Mouse (Mus musculus): Measurements from ENCODE around the gene Smyd1. TPM values are rescaled to one million over a fixed set of nuclear protein-coding genes. Genes with fewer than 3 reads are reported as not detected.
"Not testable (repeated sequence)": the region's sequence is repeated elsewhere in the genome, so short reads cannot be mapped to it uniquely, and the experiment has no call there.

Smyd1 gene
- polyA plus RNA-seq, 1 experiment from 2014 or later, result 0.16 TPM

GRCm38 (mm10) chr6:71270301-71271056, 51.6 kb downstream of the Smyd1 start:
- no peaks in the 10 kb centered on the region for H3K9me3 ChIP-seq
- H3K4me3 ChIP-seq, result peak overlapping the region; percentile 75
- peak overlapping the region; percentile 99 for H3K9ac ChIP-seq
- no peaks in the 10 kb centered on the region for H3K36me3 ChIP-seq
- WGBS, result 28% methylated on average over 14 of the region's 14 CpGs
- peak overlapping the region; percentile 99 for H3K27ac ChIP-seq (replicated peaks)
- peak; percentile 44 for ATAC-seq (ENCODE audit: low FRiP score, low read depth)
- peaks cover 16% of the 10 kb centered on the region for H3K4me1 ChIP-seq (replicated peaks)
- H3K4me2 ChIP-seq, result peak overlapping the region; percentile 86
- H3K27me3 ChIP-seq, result no peaks in the 10 kb centered on the region

- not testable (repeated sequence) for H3K9ac ChIP-seq; H3K36me3 ChIP-seq; H3K4me3 ChIP-seq; ATAC-seq (ENCODE audit: low FRiP score, low read depth); H3K4me2 ChIP-seq; H3K27me3 ChIP-seq; H3K27ac ChIP-seq (replicated peaks); H3K9me3 ChIP-seq
- WGBS, result 96% methylated on average over 6 of the region's 6 CpGs
- H3K4me1 ChIP-seq (replicated peaks), result peaks cover 16% of the 10 kb centered on the region
Observed at GRCm38 (mm10) chr6:71269686-71270050, 52.4 kb downstream of the Smyd1 start.

GRCm38 (mm10) chr6:71268929-71269685, 52.9 kb downstream of the Smyd1 start:
- 61% methylated on average over 7 of the region's 7 CpGs for WGBS
- ATAC-seq (ENCODE audit: low FRiP score, low read depth), result no peak
- no peaks in the 10 kb centered on the region for H3K36me3 ChIP-seq
- no peak overlapping the region for H3K9ac ChIP-seq
- no peak overlapping the region for H3K4me2 ChIP-seq
- peaks cover 16% of the 10 kb centered on the region for H3K4me1 ChIP-seq (replicated peaks)
- H3K27me3 ChIP-seq, result no peaks in the 10 kb centered on the region
- H3K9me3 ChIP-seq, result no peaks in the 10 kb centered on the region
- H3K4me3 ChIP-seq, result no peak overlapping the region
- H3K27ac ChIP-seq (replicated peaks), result no peak overlapping the region

GRCm38 (mm10) chr6:71267603-71268002, 54.4 kb downstream of the Smyd1 start:
- 65% methylated on average over 7 of the region's 7 CpGs for WGBS
- H3K4me2 ChIP-seq; ATAC-seq (ENCODE audit: low FRiP score, low read depth); H3K27me3 ChIP-seq; H3K36me3 ChIP-seq; H3K9ac ChIP-seq; H3K4me3 ChIP-seq; H3K27ac ChIP-seq (replicated peaks); H3K9me3 ChIP-seq: not testable (repeated sequence)
- H3K4me1 ChIP-seq (replicated peaks), result peaks cover 11% of the 10 kb centered on the region

GRCm38 (mm10) chr6:71262142-71262833, 59.7 kb downstream of the Smyd1 start:
- WGBS, result 82% methylated on average over 8 of the region's 8 CpGs
- H3K9me3 ChIP-seq, result no peaks in the 10 kb centered on the region

GRCm38 (mm10) chr6:71261060-71261459, 61.0 kb downstream of the Smyd1 start:
- H3K9me3 ChIP-seq, result no peaks in the 10 kb centered on the region
- no peak overlapping the region for H3K27ac ChIP-seq (replicated peaks)
- no peaks in the 10 kb centered on the region for H3K4me1 ChIP-seq (replicated peaks)
- ATAC-seq (ENCODE audit: low FRiP score, low read depth), result no peak
- no peak overlapping the region for H3K4me3 ChIP-seq
- H3K36me3 ChIP-seq, result no peaks in the 10 kb centered on the region
- no peaks in the 10 kb centered on the region for H3K27me3 ChIP-seq
- H3K4me2 ChIP-seq, result no peak overlapping the region
- no peak overlapping the region for H3K9ac ChIP-seq
- 86% methylated on average over 3 of the region's 3 CpGs for WGBS

More at GRCm38 (mm10) chr6:71262142-71262833, 59.7 kb downstream of the Smyd1 start:
- Histone ChIP-seq H3K27me3 (no peaks in the 10 kb centered on the region), H3K4me2 (no peak overlapping the region), H3K36me3 (no peaks in the 10 kb centered on the region), H3K27ac (replicated peaks) (no peak overlapping the region), H3K9ac (no peak overlapping the region), H3K4me3 (no peak overlapping the region), H3K4me1 (replicated peaks) (no peaks in the 10 kb centered on the region)
- ATAC-seq (ENCODE audit: low FRiP score, low read depth), result no peak

GRCm38 (mm10) chr6:71260051-71260640, 61.9 kb downstream of the Smyd1 start:
- no peak overlapping the region for H3K4me2 ChIP-seq
- no peak overlapping the region for H3K4me3 ChIP-seq
- H3K36me3 ChIP-seq, result no peaks in the 10 kb centered on the region
- no peak overlapping the region for H3K27ac ChIP-seq (replicated peaks)
- no peak for ATAC-seq (ENCODE audit: low FRiP score, low read depth)
- no peaks in the 10 kb centered on the region for H3K4me1 ChIP-seq (replicated peaks)
- WGBS, result 63% methylated on average over 6 of the region's 6 CpGs
- no peak overlapping the region for H3K9ac ChIP-seq
- no peaks in the 10 kb centered on the region for H3K9me3 ChIP-seq
- no peaks in the 10 kb centered on the region for H3K27me3 ChIP-seq

GRCm38 (mm10) chr6:71259166-71259565, 62.9 kb downstream of the Smyd1 start:
- Histone ChIP-seq H3K4me1 (replicated peaks) (no peaks in the 10 kb centered on the region), H3K4me2 (no peak overlapping the region), H3K9me3 (no peaks in the 10 kb centered on the region), H3K27me3 (no peaks in the 10 kb centered on the region), H3K9ac (no peak overlapping the region), H3K36me3 (no peaks in the 10 kb centered on the region), H3K27ac (replicated peaks) (no peak overlapping the region), H3K4me3 (no peak overlapping the region)
- WGBS, result 88% methylated on average over 4 of the region's 4 CpGs
- no peak for ATAC-seq (ENCODE audit: low FRiP score, low read depth)

- Histone ChIP-seq H3K36me3 (no peaks in the 10 kb centered on the region), H3K27ac (replicated peaks) (no peak overlapping the region), H3K4me3 (no peak overlapping the region), H3K27me3 (no peaks in the 10 kb centered on the region), H3K9ac (no peak overlapping the region), H3K9me3 (no peaks in the 10 kb centered on the region), H3K4me1 (replicated peaks) (no peaks in the 10 kb centered on the region), H3K4me2 (no peak overlapping the region)
- no peak for ATAC-seq (ENCODE audit: low FRiP score, low read depth)
- 86% methylated on average over 2 of the region's 2 CpGs for WGBS
Observed at GRCm38 (mm10) chr6:71258562-71258961, 63.5 kb downstream of the Smyd1 start.

GRCm38 (mm10) chr6:71257375-71257774, 64.7 kb downstream of the Smyd1 start:
- no peak overlapping the region for H3K27ac ChIP-seq (replicated peaks)
- WGBS, result 40% methylated on average over 1 of the region's 1 CpGs
- no peaks in the 10 kb centered on the region for H3K9me3 ChIP-seq
- H3K4me2 ChIP-seq, result no peak overlapping the region
- H3K27me3 ChIP-seq, result no peaks in the 10 kb centered on the region
- H3K36me3 ChIP-seq, result no peaks in the 10 kb centered on the region
- H3K4me1 ChIP-seq (replicated peaks), result no peaks in the 10 kb centered on the region
- no peak for ATAC-seq (ENCODE audit: low FRiP score, low read depth)
- H3K4me3 ChIP-seq, result no peak overlapping the region
- no peak overlapping the region for H3K9ac ChIP-seq

- Histone ChIP-seq H3K9me3 (no peaks in the 10 kb centered on the region), H3K4me3 (no peak overlapping the region), H3K27ac (replicated peaks) (no peak overlapping the region), H3K27me3 (no peaks in the 10 kb centered on the region), H3K4me1 (replicated peaks) (no peaks in the 10 kb centered on the region), H3K36me3 (no peaks in the 10 kb centered on the region), H3K4me2 (no peak overlapping the region), H3K9ac (no peak overlapping the region)
- no peak for ATAC-seq (ENCODE audit: low FRiP score, low read depth)
- WGBS, result 96% methylated on average over 10 of the region's 10 CpGs
Observed at GRCm38 (mm10) chr6:71256166-71256565, 65.9 kb downstream of the Smyd1 start.

GRCm38 (mm10) chr6:71254456-71254855, 67.6 kb downstream of the Smyd1 start:
- Histone ChIP-seq H3K9ac (no peak overlapping the region), H3K27ac (replicated peaks) (no peak overlapping the region), H3K9me3 (no peaks in the 10 kb centered on the region), H3K4me1 (replicated peaks) (no peaks in the 10 kb centered on the region), H3K36me3 (no peaks in the 10 kb centered on the region), H3K4me2 (no peak overlapping the region), H3K27me3 (no peaks in the 10 kb centered on the region), H3K4me3 (no peak overlapping the region)
- 93% methylated on average over 6 of the region's 6 CpGs for WGBS
- ATAC-seq (ENCODE audit: low FRiP score, low read depth), result no peak
